8 mouse cellular contexts compared by ENCODE assay signal in the genomic region with DNA sequence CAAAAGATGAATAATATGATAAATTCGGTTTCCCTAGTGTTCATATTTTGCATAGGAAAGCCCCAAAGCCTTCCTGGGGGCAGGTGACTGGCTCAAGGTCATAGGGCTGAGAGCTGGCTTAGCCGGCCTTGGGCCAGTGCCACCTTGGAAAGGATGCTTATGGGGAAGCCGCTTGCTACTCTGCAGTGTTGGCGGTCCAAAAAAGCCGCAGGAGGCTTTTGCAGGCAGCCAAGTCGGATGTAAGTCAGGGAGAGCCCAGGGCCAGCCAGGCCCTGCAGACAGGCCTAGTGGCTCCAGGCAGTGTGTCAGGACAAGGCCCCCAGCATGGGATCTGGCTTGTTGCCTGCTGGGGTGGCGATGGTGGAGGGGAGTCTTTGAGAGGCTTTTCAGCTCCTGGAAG. TPM values are rescaled to one million over a fixed set of nuclear protein-coding genes. Genes with fewer than 3 reads are reported as not detected.
DNase-seq lines count a peak whose midpoint lies in the region; ATAC-seq lines count a peak whose summit lies in the region.

No protein-coding gene starts in this region.

- intact Hi-C loops in left cerebral cortex, postnatal 4 days (cut with DNase I): no loop called here

- peaks cover 50% of the 10 kb centered on the region for H3K4me1 ChIP-seq in hindbrain, embryonic 15.5 days (replicated peaks)
- peaks cover 54% of the 10 kb centered on the region for H3K4me1 ChIP-seq in forebrain, embryonic 13.5 days

- no peak overlapping the region for H3K4me2 ChIP-seq in hindbrain, embryonic 15.5 days
- H3K4me2 ChIP-seq in forebrain, embryonic 13.5 days: no peak overlapping the region

- 0 out of 2 replicates have a peak overlapping the region, but pooled peaks have one; percentile 4 for H3K27ac ChIP-seq in hindbrain, embryonic 15.5 days (replicated peaks)
- H3K27ac ChIP-seq in forebrain, embryonic 13.5 days: no peak overlapping the region

- peaks cover 6% of the 10 kb centered on the region; the same call in 1 of the 2 replicates for H3K36me3 ChIP-seq in hindbrain, embryonic 15.5 days
- peaks cover 29% of the 10 kb centered on the region for H3K36me3 ChIP-seq in forebrain, embryonic 13.5 days (ENCODE audit: poor library complexity, severe bottlenecking)

- WGBS in hindbrain, embryonic 15.5 days: 57% methylated on average over 7 of the region's 7 CpGs
- WGBS in forebrain, embryonic 13.5 days: 59% methylated on average over 7 of the region's 7 CpGs

- H3K9ac ChIP-seq in hindbrain, embryonic 15.5 days: no peak overlapping the region
- H3K9ac ChIP-seq in forebrain, embryonic 13.5 days: no peak overlapping the region

- peak; percentile 92 for DNase-seq in left cerebral cortex, postnatal 4 days
- no peak for DNase-seq in left cerebral cortex, adult 11 months (ENCODE audit: low spot score)
- peak; percentile 80 to 82 for DNase-seq in adrenal gland, postnatal 36 days
- DNase-seq in cerebellum, postnatal 14 days: peak; percentile 96 to 98
- DNase-seq in spleen, adult 18-20 months: no peak
- no peak for DNase-seq in urinary bladder, adult 18-20 months (ENCODE audit: low spot score in 2 of 2)

- ATAC-seq in hindbrain, embryonic 15.5 days (ENCODE audit: low FRiP score, low read depth): peak; percentile 49
- ATAC-seq in forebrain, embryonic 13.5 days: no peak

- H3K27me3 ChIP-seq in hindbrain, embryonic 15.5 days: no peaks in the 10 kb centered on the region
- H3K27me3 ChIP-seq in forebrain, embryonic 13.5 days: no peaks in the 10 kb centered on the region

- no peak overlapping the region for H3K4me3 ChIP-seq in hindbrain, embryonic 15.5 days
- no peak overlapping the region for H3K4me3 ChIP-seq in forebrain, embryonic 13.5 days

- H3K9me3 ChIP-seq in hindbrain, embryonic 15.5 days: no peaks in the 10 kb centered on the region
- no peaks in the 10 kb centered on the region for H3K9me3 ChIP-seq in forebrain, embryonic 13.5 days (replicated peaks)

RNA-seq across cellular contexts. Expression of gene Slc6a6, which starts 10.8 kb away (rescaled TPM):
- 100 to 1,000 TPM; 214 to 227 TPM for total RNA-seq in left cerebral cortex, postnatal 4 days (2021)
- total RNA-seq in adrenal gland, postnatal 36 days (2021): 100 to 1,000 TPM; 331 to 678 TPM
- 99.4 and 102 TPM in 2 replicates for polyA plus RNA-seq in hindbrain, embryonic 15.5 days (2015; fragmentation: Nextera tagmentation; extraction: Ambion mirVana)
- 68.2 and 73.1 TPM in 2 replicates for polyA plus RNA-seq in forebrain, embryonic 13.5 days (2015; fragmentation: Nextera tagmentation; extraction: Ambion mirVana)

Comparison
In these comparisons a context has a peak if more than half of its experiments do, and no peak if none do; other contexts are left out.
1. DNase-seq: peak in left cerebral cortex, postnatal 4 days (single experiment), adrenal gland, postnatal 36 days (2 of 2) and cerebellum, postnatal 14 days (2 of 2); none in left cerebral cortex, adult 11 months (single experiment), spleen, adult 18-20 months (0 of 2) and urinary bladder, adult 18-20 months (0 of 2).